Mouse (Mus musculus): ENCODE data around the gene Bsdc1. TPM values are rescaled to one million over a fixed set of nuclear protein-coding genes. Genes with fewer than 3 reads are reported as not detected.
"Not testable (repeated sequence)": the region's sequence is repeated elsewhere in the genome, so short reads cannot be mapped to it uniquely, and the experiment has no call there.

Gene Bsdc1
- polyA plus RNA-seq (2012; ENCODE audit: insufficient read depth, insufficient read length, missing spikeins): 24.8 and 35.7 TPM in 2 replicates

- Histone ChIP-seq H3K27ac (replicated peaks; ENCODE audit: low read depth, low read length) (peak within 1 kb of the TSS; percentile 87), H3K4me1 (ENCODE audit: control insufficient read depth, insufficient read depth, insufficient read length, low read length) (peaks cover 5% of the 10 kb centered on the region)
These were observed at the start of gene Bsdc1 for GRCm38 (mm10) chr4:129461183-129461960. Bsdc1 (plus strand) TSS chr4:129461581.

GRCm38 (mm10) chr4:129415892-129416291 lies 45.5 kb upstream of the Bsdc1 start:
- Histone ChIP-seq H3K4me3 (ENCODE audit: insufficient read depth, low read depth, low read length) (no peak overlapping the region), H3K4me1 (ENCODE audit: control insufficient read depth, insufficient read depth, insufficient read length, low read length) (no peaks in the 10 kb centered on the region), H3K27ac (replicated peaks; ENCODE audit: low read depth, low read length) (no peak overlapping the region)

More at GRCm38 (mm10) chr4:129461183-129461960, at the start of gene Bsdc1:
- peak within 1 kb of the TSS; percentile 79 for H3K4me3 ChIP-seq (ENCODE audit: insufficient read depth, low read depth, low read length)

GRCm38 (mm10) chr4:129416478-129416877 lies 44.9 kb upstream of the Bsdc1 start:
- no peak overlapping the region for H3K27ac ChIP-seq (replicated peaks; ENCODE audit: low read depth, low read length)
- H3K4me1 ChIP-seq (ENCODE audit: control insufficient read depth, insufficient read depth, insufficient read length, low read length): no peaks in the 10 kb centered on the region
- no peak overlapping the region for H3K4me3 ChIP-seq (ENCODE audit: insufficient read depth, low read depth, low read length)

- Histone ChIP-seq H3K27ac (replicated peaks; ENCODE audit: low read depth, low read length) (no peak overlapping the region), H3K4me1 (ENCODE audit: control insufficient read depth, insufficient read depth, insufficient read length, low read length) (no peaks in the 10 kb centered on the region), H3K4me3 (ENCODE audit: insufficient read depth, low read depth, low read length) (no peak overlapping the region)
These were observed 43.1 kb upstream of the Bsdc1 start for GRCm38 (mm10) chr4:129418321-129418720.

- no peak within 1 kb of the TSS for H3K4me3 ChIP-seq (ENCODE audit: insufficient read depth, low read depth, low read length)
- no peak within 1 kb of the TSS for H3K27ac ChIP-seq (replicated peaks; ENCODE audit: low read depth, low read length)
These were observed 20.9 kb upstream of the Bsdc1 start, which contains the start of gene Zbtb8b for GRCm38 (mm10) chr4:129440340-129441063. Zbtb8b (minus strand) TSS chr4:129440853.

GRCm38 (mm10) chr4:129441145-129441544 lies 20.2 kb upstream of the Bsdc1 start:
- H3K27ac ChIP-seq (replicated peaks; ENCODE audit: low read depth, low read length): no peak overlapping the region
- no peak overlapping the region for H3K4me3 ChIP-seq (ENCODE audit: insufficient read depth, low read depth, low read length)
- H3K4me1 ChIP-seq (ENCODE audit: control insufficient read depth, insufficient read depth, insufficient read length, low read length): no peaks in the 10 kb centered on the region

More at GRCm38 (mm10) chr4:129440340-129441063, 20.9 kb upstream of the Bsdc1 start, which contains the start of gene Zbtb8b:
- no peaks in the 10 kb centered on the region for H3K4me1 ChIP-seq (ENCODE audit: control insufficient read depth, insufficient read depth, insufficient read length, low read length)

GRCm38 (mm10) chr4:129447360-129447759 lies 14.0 kb upstream of the Bsdc1 start:
- Histone ChIP-seq H3K4me3 (ENCODE audit: insufficient read depth, low read depth, low read length) (no peak overlapping the region), H3K27ac (replicated peaks; ENCODE audit: low read depth, low read length) (no peak overlapping the region), H3K4me1 (ENCODE audit: control insufficient read depth, insufficient read depth, insufficient read length, low read length) (no peaks in the 10 kb centered on the region)

- Histone ChIP-seq H3K27ac (replicated peaks; ENCODE audit: low read depth, low read length) (no peak overlapping the region), H3K4me1 (ENCODE audit: control insufficient read depth, insufficient read depth, insufficient read length, low read length) (no peaks in the 10 kb centered on the region), H3K4me3 (ENCODE audit: insufficient read depth, low read depth, low read length) (no peak overlapping the region)
These were observed 13.4 kb upstream of the Bsdc1 start for GRCm38 (mm10) chr4:129447778-129448563.

GRCm38 (mm10) chr4:129448713-129449112 lies 12.7 kb upstream of the Bsdc1 start:
- Histone ChIP-seq H3K4me3 (ENCODE audit: insufficient read depth, low read depth, low read length) (no peak overlapping the region), H3K4me1 (ENCODE audit: control insufficient read depth, insufficient read depth, insufficient read length, low read length) (no peaks in the 10 kb centered on the region), H3K27ac (replicated peaks; ENCODE audit: low read depth, low read length) (no peak overlapping the region)

GRCm38 (mm10) chr4:129450851-129451250 lies 10.5 kb upstream of the Bsdc1 start:
- Histone ChIP-seq H3K27ac (replicated peaks; ENCODE audit: low read depth, low read length) (no peak overlapping the region), H3K4me1 (ENCODE audit: control insufficient read depth, insufficient read depth, insufficient read length, low read length) (no peaks in the 10 kb centered on the region), H3K4me3 (ENCODE audit: insufficient read depth, low read depth, low read length) (no peak overlapping the region)

GRCm38 (mm10) chr4:129451471-129452169 lies 9.8 kb upstream of the Bsdc1 start:
- Histone ChIP-seq H3K27ac (replicated peaks; ENCODE audit: low read depth, low read length) (no peak overlapping the region), H3K4me1 (ENCODE audit: control insufficient read depth, insufficient read depth, insufficient read length, low read length) (no peaks in the 10 kb centered on the region), H3K4me3 (ENCODE audit: insufficient read depth, low read depth, low read length) (no peak overlapping the region)

- Histone ChIP-seq H3K4me3 (ENCODE audit: insufficient read depth, low read depth, low read length) (no peak overlapping the region), H3K4me1 (ENCODE audit: control insufficient read depth, insufficient read depth, insufficient read length, low read length) (no peaks in the 10 kb centered on the region), H3K27ac (replicated peaks; ENCODE audit: low read depth, low read length) (no peak overlapping the region)
These were observed 6.1 kb upstream of the Bsdc1 start for GRCm38 (mm10) chr4:129455265-129455664.

GRCm38 (mm10) chr4:129456126-129456525 lies 5.3 kb upstream of the Bsdc1 start:
- Histone ChIP-seq H3K27ac (replicated peaks; ENCODE audit: low read depth, low read length) (no peak overlapping the region), H3K4me3 (ENCODE audit: insufficient read depth, low read depth, low read length) (no peak overlapping the region), H3K4me1 (ENCODE audit: control insufficient read depth, insufficient read depth, insufficient read length, low read length) (no peaks in the 10 kb centered on the region)

GRCm38 (mm10) chr4:129457311-129457710 lies 4.1 kb upstream of the Bsdc1 start:
- H3K4me3 ChIP-seq (ENCODE audit: insufficient read depth, low read depth, low read length); H3K27ac ChIP-seq (replicated peaks; ENCODE audit: low read depth, low read length); H3K4me1 ChIP-seq (ENCODE audit: control insufficient read depth, insufficient read depth, insufficient read length, low read length): not testable (repeated sequence)
